Mouse (Mus musculus) CH12F3 (cell line): ENCODE measurements around the gene Dpy19l1.

ENCODE experiments used
- in situ Hi-C: fragments of 300-500 bp; cut with MboI; formaldehyde crosslinking; loops from 2 replicates; pipeline ENCODE4 v1.14.3; 2020; ENCODE audit warnings: low sequenced_read_pairs

The Dpy19l1 gene

GRCm38 (mm10) chr9:24473824-24474223 is 29.1 kb downstream of the Dpy19l1 start:
- in situ Hi-C loops, result no loop called here

- in situ Hi-C loops, result no loop called here
These were observed 30.4 kb downstream of the Dpy19l1 start for GRCm38 (mm10) chr9:24472514-24472913.

GRCm38 (mm10) chr9:24470166-24470565 is 32.8 kb downstream of the Dpy19l1 start:
- in situ Hi-C loops, result no loop called here

GRCm38 (mm10) chr9:24467186-24467585 is 35.8 kb downstream of the Dpy19l1 start:
- in situ Hi-C loops, result no loop called here

- in situ Hi-C loops, result no loop called here
These were observed 36.3 kb downstream of the Dpy19l1 start for GRCm38 (mm10) chr9:24466649-24467048.

GRCm38 (mm10) chr9:24461379-24461961 is 41.5 kb downstream of the Dpy19l1 start:
- in situ Hi-C loops, result no loop called here

GRCm38 (mm10) chr9:24453833-24454232 is 49.1 kb downstream of the Dpy19l1 start:
- in situ Hi-C loops, result no loop called here

- in situ Hi-C loops, result no loop called here
These were observed 52.0 kb downstream of the Dpy19l1 start for GRCm38 (mm10) chr9:24450976-24451375.

- in situ Hi-C loops, result no loop called here
These were observed 52.4 kb downstream of the Dpy19l1 start for GRCm38 (mm10) chr9:24450524-24450923.

- in situ Hi-C loops, result no loop called here
These were observed 68.0 kb downstream of the Dpy19l1 start for GRCm38 (mm10) chr9:24434901-24435300.

- in situ Hi-C loops, result no loop called here
These were observed 73.2 kb downstream of the Dpy19l1 start for GRCm38 (mm10) chr9:24429721-24430120.

- in situ Hi-C loops, result no loop called here
These were observed 77.3 kb downstream of the Dpy19l1 start for GRCm38 (mm10) chr9:24425679-24426078.

GRCm38 (mm10) chr9:24423241-24423640 is 79.7 kb downstream of the Dpy19l1 start:
- in situ Hi-C loops, result no loop called here

- in situ Hi-C loops, result no loop called here
These were observed 81.1 kb downstream of the Dpy19l1 start for GRCm38 (mm10) chr9:24421888-24422287.

- in situ Hi-C loops, result no loop called here
These were observed 81.7 kb downstream of the Dpy19l1 start for GRCm38 (mm10) chr9:24421221-24421620.

- in situ Hi-C loops, result no loop called here
These were observed 82.8 kb downstream of the Dpy19l1 start for GRCm38 (mm10) chr9:24420144-24420543.

- in situ Hi-C loops, result no loop called here
These were observed 84.7 kb downstream of the Dpy19l1 start for GRCm38 (mm10) chr9:24418281-24418680.

GRCm38 (mm10) chr9:24411483-24411882 is 91.5 kb downstream of the Dpy19l1 start:
- in situ Hi-C loops, result no loop called here

GRCm38 (mm10) chr9:24410439-24410838 is 92.5 kb downstream of the Dpy19l1 start:
- in situ Hi-C loops, result no loop called here

- in situ Hi-C loops, result no loop called here
These were observed 94.9 kb downstream of the Dpy19l1 start for GRCm38 (mm10) chr9:24407992-24408391.

GRCm38 (mm10) chr9:24394146-24394545 is 108.8 kb downstream of the Dpy19l1 start:
- in situ Hi-C loops, result no loop called here

- in situ Hi-C loops, result no loop called here
These were observed 112.1 kb downstream of the Dpy19l1 start for GRCm38 (mm10) chr9:24390807-24391370.

GRCm38 (mm10) chr9:24387230-24387629 is 115.7 kb downstream of the Dpy19l1 start:
- in situ Hi-C loops, result no loop called here
